Mouse (Mus musculus): ENCODE data around the gene Insc.

DNA sequence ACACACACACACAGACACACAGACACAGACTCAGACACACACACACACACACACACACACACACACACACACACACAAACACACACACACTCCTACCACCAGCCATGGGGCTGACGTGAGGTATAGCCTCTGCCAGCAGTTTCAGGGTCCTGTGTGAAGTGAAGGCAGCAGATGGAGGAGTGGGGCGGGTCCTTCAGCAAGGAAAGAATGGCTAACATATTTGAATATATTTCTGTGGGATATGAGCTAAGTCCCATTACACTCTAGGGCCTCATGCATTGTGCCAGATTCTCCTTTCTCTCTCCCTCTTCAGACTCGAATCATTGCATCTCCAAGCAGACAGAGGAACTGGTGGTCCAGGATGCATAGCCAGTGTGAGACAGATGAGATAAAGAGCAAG is 74.9 kb downstream of the Insc start:
- TF ChIP-seq CTCF (IDR thresholded peaks at IDR 0.05; ENCODE audit: low read depth, low read length) (no peak), POLR2A (IDR thresholded peaks at IDR 0.05; ENCODE audit: borderline replicate concordance, low read depth, low read length) (no peak)
